Mouse (Mus musculus) embryonic facial prominence, embryonic 10.5 days (tissue): Measurements from ENCODE around the gene Wdr78. TPM values are rescaled to one million over a fixed set of nuclear protein-coding genes. Genes with fewer than 3 reads are reported as not detected.

Experiments
- DNase-seq: peaks from one replicate; pipeline ENCODE4 v3.0.0-alpha.2; 2017; ENCODE audit warnings: low spot score
- H3K27ac ChIP-seq: fragments of 300-500 bp; sonication (generic); replicated peaks from 2 replicates; pipeline ENCODE4 v1.5.1; 2016; ENCODE audit warnings: mild to moderate bottlenecking
- H3K27me3 ChIP-seq: fragments of 300-500 bp; sonication (generic); replicated peaks from 2 replicates; pipeline ENCODE4 v1.6.1; 2016; ENCODE audit warnings: low read depth, mild to moderate bottlenecking; ENCODE audit not compliant: poor library complexity, severe bottlenecking
- H3K36me3 ChIP-seq: fragments of 300-500 bp; sonication (generic); replicated peaks from 2 replicates; pipeline ENCODE4 v1.6.1; 2016; ENCODE audit warnings: mild to moderate bottlenecking, moderate library complexity
- H3K4me1 ChIP-seq: fragments of 300-500 bp; sonication (generic); 2 replicates; pipeline ENCODE4 v1.6.1; 2016
- H3K4me3 ChIP-seq: fragments of 300-500 bp; sonication (generic); 2 replicates; pipeline ENCODE4 v1.5.1; 2016; ENCODE audit warnings: mild to moderate bottlenecking, moderate library complexity
- H3K9me3 ChIP-seq: fragments of 300-500 bp; sonication (generic); 2 replicates; pipeline ENCODE4 v1.6.1; 2016; ENCODE audit warnings: mild to moderate bottlenecking
- WGBS: fragments of 180-500 bp; shearing (Covaris S2); methylation state at CpG from one replicate; pipeline ENCODE4 v1.1.7; 2016; 5-methylcytosine and 5-hydroxymethylcytosine counted together
- polyA plus RNA-seq: library from polyadenylated mRNA; unstranded; fragments of >200 nt; fragmentation: Nextera tagmentation; extraction: Ambion mirVana; gene quantifications from 2 replicates; pipeline ENCODE4 v1.2.1, GENCODE M21; 2016

Gene Wdr78
- polyA plus RNA-seq, 1 experiment from 2014 or later: 4.2 TPM

DNA sequence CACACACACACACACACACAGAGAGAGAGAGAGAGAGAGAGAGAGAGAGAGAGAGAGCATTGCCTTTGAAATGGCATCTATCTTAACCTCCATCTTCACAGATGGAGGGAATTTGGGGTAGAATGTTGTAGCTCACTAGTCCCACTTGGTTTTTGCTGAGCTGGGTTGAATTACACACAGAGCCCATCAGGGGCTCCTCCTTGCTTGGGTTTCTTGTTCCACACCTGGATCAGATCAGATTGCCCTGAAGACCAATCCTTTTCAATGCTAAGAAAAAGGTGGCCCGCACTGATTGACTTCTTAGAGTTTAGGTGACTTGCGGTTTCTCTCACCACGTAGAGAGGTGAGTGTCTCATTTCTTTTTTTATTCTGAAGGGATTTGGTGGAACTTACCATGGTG is 122.7 kb downstream of the Wdr78 start:
- no peaks in the 10 kb centered on the region for H3K27me3 ChIP-seq
- no peak for DNase-seq
- H3K4me3 ChIP-seq: no peak overlapping the region
- 49% methylated on average over 3 of the region's 3 CpGs for WGBS
- no peaks in the 10 kb centered on the region for H3K36me3 ChIP-seq
- peaks cover 23% of the 10 kb centered on the region for H3K4me1 ChIP-seq
- no peak overlapping the region for H3K27ac ChIP-seq
- no peaks in the 10 kb centered on the region for H3K9me3 ChIP-seq

DNA sequence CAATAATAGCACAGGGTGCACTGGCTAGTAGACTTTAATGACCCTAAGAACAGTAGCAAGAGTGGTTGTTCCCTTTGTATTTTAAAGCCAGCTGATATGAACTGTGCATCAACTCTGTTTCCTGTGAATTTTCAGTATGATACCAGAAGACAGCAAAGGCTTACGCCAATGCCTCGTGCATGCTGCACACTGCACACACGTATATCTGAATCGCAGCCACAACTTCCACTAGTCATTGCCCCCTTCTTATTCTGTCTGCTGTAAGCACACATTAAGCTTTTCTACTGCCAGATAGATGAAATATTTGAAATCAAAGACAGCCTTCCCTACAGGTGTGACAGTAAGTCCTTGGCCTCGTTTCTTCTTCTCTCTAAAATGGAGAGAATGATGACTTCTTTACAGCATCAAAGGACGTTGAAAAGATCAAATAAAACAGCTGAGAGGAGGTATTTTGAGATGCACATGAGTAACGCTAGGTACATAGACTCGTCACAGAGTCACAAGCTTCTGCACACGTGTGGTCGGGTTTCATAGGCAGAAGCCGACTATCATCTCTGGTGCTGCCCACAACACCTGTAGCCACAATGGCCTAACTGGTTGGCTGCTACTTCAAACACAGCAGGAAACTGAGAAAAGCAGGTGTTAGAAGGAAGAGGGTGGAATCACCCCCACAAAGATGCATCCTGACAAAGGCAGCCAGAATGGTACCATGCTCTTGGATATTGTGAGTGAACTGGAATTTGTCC is 123.6 kb downstream of the Wdr78 start:
- H3K9me3 ChIP-seq: no peaks in the 10 kb centered on the region
- no peak overlapping the region for H3K4me3 ChIP-seq
- DNase-seq: no peak
- no peaks in the 10 kb centered on the region for H3K36me3 ChIP-seq
- WGBS: 78% methylated on average over 11 of the region's 11 CpGs
- H3K27me3 ChIP-seq: no peaks in the 10 kb centered on the region
- peaks cover 23% of the 10 kb centered on the region for H3K4me1 ChIP-seq
- no peak overlapping the region for H3K27ac ChIP-seq

DNA sequence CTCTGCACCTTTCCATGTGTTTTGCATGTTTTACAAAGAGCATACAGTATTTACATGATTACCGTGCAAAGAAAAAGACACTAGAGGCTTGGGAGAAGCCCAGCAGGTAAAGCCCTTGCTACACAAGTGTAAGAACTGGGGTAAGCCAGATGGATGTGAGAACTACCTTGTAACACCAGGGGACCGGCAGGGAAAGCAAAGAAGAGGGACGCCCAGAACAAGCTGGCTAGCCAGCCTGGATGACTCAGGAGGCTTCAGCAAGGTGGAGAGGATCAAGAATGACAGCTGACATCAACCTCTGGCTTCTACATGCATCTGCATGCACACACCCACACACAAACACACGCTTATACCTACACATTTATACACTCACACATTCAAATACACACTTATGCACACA is 124.3 kb downstream of the Wdr78 start:
- WGBS: 81% methylated on average over 4 of the region's 4 CpGs

DNA sequence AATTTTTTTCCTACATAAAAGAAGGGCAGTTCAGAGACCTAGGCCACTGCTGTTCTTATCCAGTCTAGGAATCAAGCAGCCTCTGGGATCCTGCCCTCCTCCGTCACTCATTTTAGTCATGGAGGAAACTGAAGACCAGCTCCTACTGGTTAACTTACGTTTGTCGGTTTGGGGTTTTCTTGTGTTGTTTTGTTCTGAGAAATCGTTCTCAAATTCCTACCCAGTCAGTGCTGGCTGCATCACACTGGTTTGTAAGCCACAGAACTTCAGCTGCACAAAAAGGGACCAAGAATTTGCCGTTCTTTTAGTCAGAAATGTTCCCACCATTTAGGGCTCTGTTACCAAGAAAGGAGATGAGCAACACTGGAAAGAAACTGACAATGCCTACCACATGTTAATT is 125.0 kb downstream of the Wdr78 start:
- H3K9me3 ChIP-seq: no peaks in the 10 kb centered on the region
- H3K4me1 ChIP-seq: peaks cover 23% of the 10 kb centered on the region
- H3K27ac ChIP-seq: no peak overlapping the region
- DNase-seq: no peak
- no peak overlapping the region for H3K4me3 ChIP-seq
- H3K36me3 ChIP-seq: no peaks in the 10 kb centered on the region
- no peaks in the 10 kb centered on the region for H3K27me3 ChIP-seq
- WGBS: 80% methylated on average over 5 of the region's 5 CpGs

More for the DNA sequence above, 124.3 kb downstream of the Wdr78 start:
- Histone ChIP-seq H3K9me3 (no peaks in the 10 kb centered on the region), H3K27me3 (no peaks in the 10 kb centered on the region), H3K4me3 (no peak overlapping the region), H3K27ac (no peak overlapping the region), H3K4me1 (peaks cover 23% of the 10 kb centered on the region), H3K36me3 (no peaks in the 10 kb centered on the region)
- no peak for DNase-seq

DNA sequence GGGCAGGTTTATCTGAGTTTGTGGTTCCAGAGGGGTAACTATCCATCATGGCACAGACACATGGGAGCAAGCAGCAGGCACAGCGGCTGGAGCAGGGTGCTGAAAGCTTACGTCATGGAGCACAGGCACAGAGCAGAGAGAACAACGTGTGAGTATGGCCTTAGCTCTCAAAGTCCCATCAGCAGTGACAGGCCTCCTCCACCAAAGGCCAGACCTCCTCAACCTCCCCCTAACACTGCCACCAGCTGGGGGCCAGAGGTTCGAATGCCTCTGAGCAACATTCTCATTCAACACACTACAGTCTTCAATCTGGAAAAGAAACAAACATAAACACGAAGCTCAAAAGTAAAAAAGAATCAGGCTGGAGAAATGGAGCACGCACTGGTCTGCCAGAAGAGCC is 125.8 kb downstream of the Wdr78 start:
- H3K9me3 ChIP-seq: no peaks in the 10 kb centered on the region
- H3K4me1 ChIP-seq: peaks cover 20% of the 10 kb centered on the region
- no peak for DNase-seq
- no peaks in the 10 kb centered on the region for H3K27me3 ChIP-seq
- no peak overlapping the region for H3K4me3 ChIP-seq
- WGBS: 74% methylated on average over 6 of the region's 6 CpGs
- no peaks in the 10 kb centered on the region for H3K36me3 ChIP-seq
- no peak overlapping the region for H3K27ac ChIP-seq

Other genes starting within 250 kb of the Wdr78 start
- gene Tctex1d1, start 135.9 kb downstream of the Wdr78 start, polyA plus RNA-seq: 0.91 and 0.97 TPM in 2 replicates
- 0.30 TPM in 1 of 2 replicates, not detected in the other for gene Insl5, start 87.7 kb downstream of the Wdr78 start, polyA plus RNA-seq
- gene Mier1, start 165 bp downstream of the Wdr78 start, polyA plus RNA-seq: 38.7 and 44.3 TPM in 2 replicates
- 11.4 and 13.0 TPM in 2 replicates for gene Slc35d1, start 100.6 kb upstream of the Wdr78 start, polyA plus RNA-seq
- not detected in 2 replicates for gene 4921539E11Rik, start 176.3 kb upstream of the Wdr78 start, polyA plus RNA-seq
- gene Oma1, start 199.3 kb upstream of the Wdr78 start, polyA plus RNA-seq: 14.5 and 16.3 TPM in 2 replicates